Mouse (Mus musculus) CH12.LX (cell line): ENCODE data around the gene Snu13. TPM values are rescaled to one million over a fixed set of nuclear protein-coding genes. Genes with fewer than 3 reads are reported as not detected.

Experiments used
- DNase-seq: peaks from one replicate; pipeline ENCODE4 v3.0.0-alpha.2; 2013; ENCODE audit errors: extremely low read depth
- H3K27ac ChIP-seq: 2 replicates; pipeline ENCODE4 v1.5.1; 2012; ENCODE audit warnings: low read depth, mild to moderate bottlenecking, control low read depth, moderate library complexity; ENCODE audit not compliant: insufficient read depth
- H3K27me3 ChIP-seq: replicated peaks from 2 replicates; pipeline ENCODE3; 2012; ENCODE audit warnings: inconsistent platforms
- H3K36me3 ChIP-seq, 2 experiments: replicated peaks in 1 of 2; 2 replicates each; pipeline versions ENCODE3 to v1.6.1; 2012; ENCODE audit warnings: inconsistent platforms in 1 of 2, low read length in 1 of 2, mild to moderate bottlenecking in 1 of 2, mixed read lengths in 1 of 2, moderate library complexity in 1 of 2; ENCODE audit not compliant: control insufficient read depth in 1 of 2, insufficient read depth in 1 of 2
- H3K4me1 ChIP-seq, 2 experiments: 2 replicates each; pipeline ENCODE4 v1.6.1; 2012; ENCODE audit warnings: inconsistent platforms in 1 of 2, moderate library complexity in 1 of 2; ENCODE audit not compliant: insufficient read depth in 2 of 2, control insufficient read depth in 1 of 2
- H3K4me2 ChIP-seq: 2 replicates; pipeline ENCODE4 v1.6.1; 2012; ENCODE audit warnings: low read depth, mild to moderate bottlenecking, control low read depth; ENCODE audit not compliant: poor library complexity, insufficient read depth, severe bottlenecking
- H3K4me3 ChIP-seq, 3 experiments: fragments of 150-350 bp in 1 of 3; sonication (generic) in 1 of 3; replicated peaks in 1 of 3; 2 replicates each; pipeline versions ENCODE3 to v1.5.1; 2011 to 2012; ENCODE audit warnings: low read depth in 2 of 3, low read length in 2 of 3, mild to moderate bottlenecking in 2 of 3, moderate library complexity in 2 of 3, control low read depth in 1 of 3, improper control_type of control experiment in 1 of 3, inconsistent platforms in 1 of 3, mixed read lengths in 1 of 3; ENCODE audit not compliant: poor library complexity in 1 of 3
- H3K79me2 ChIP-seq: replicated peaks from 2 replicates; pipeline ENCODE4 v1.6.1; 2012; ENCODE audit warnings: mild to moderate bottlenecking, moderate library complexity; ENCODE audit not compliant: control insufficient read depth, poor library complexity, insufficient read depth, severe bottlenecking; ENCODE audit errors: extremely low read depth
- H3K9ac ChIP-seq: 2 replicates; pipeline ENCODE4 v1.6.1; 2012; ENCODE audit warnings: low read depth, mild to moderate bottlenecking, control low read depth, moderate library complexity; ENCODE audit not compliant: insufficient read depth
- H3K9me3 ChIP-seq: replicated peaks from 2 replicates; pipeline ENCODE3; 2012; ENCODE audit warnings: low read length, inconsistent platforms, mixed read lengths
- BHLHE40 ChIP-seq: IDR thresholded peaks from 2 replicates; pipeline ENCODE4 v1.6.1; 2011; ENCODE audit warnings: mild to moderate bottlenecking, low read depth, low read length, improper control_type of control experiment
- CHD1 ChIP-seq: IDR thresholded peaks from 2 replicates; pipeline ENCODE4 v1.6.1; 2012; ENCODE audit warnings: low read depth, low read length, improper control_type of control experiment, inconsistent platforms
- CTCF ChIP-seq, 2 experiments: IDR thresholded peaks in 1 of 2; conservative IDR thresholded peaks in 1 of 2; 2 replicates each; pipeline ENCODE4 v1.5.1; 2011 to 2012; ENCODE audit warnings: low read depth in 2 of 2, low read length in 2 of 2, improper control_type of control experiment in 1 of 2, inconsistent platforms in 1 of 2, mild to moderate bottlenecking in 1 of 2, moderate library complexity in 1 of 2
- ELF1 ChIP-seq: IDR thresholded peaks from 2 replicates; pipeline ENCODE4 v1.6.1; 2014; ENCODE audit warnings: low read depth, mild to moderate bottlenecking, inconsistent platforms, low read length, improper control_type of control experiment
- EP300 ChIP-seq: IDR thresholded peaks from 2 replicates; pipeline ENCODE4 v1.6.1; 2011; ENCODE audit warnings: low read length, improper control_type of control experiment
- GABPA ChIP-seq: IDR thresholded peaks from 2 replicates; pipeline ENCODE4 v1.6.1; 2012; ENCODE audit warnings: low read depth, low read length, improper control_type of control experiment, inconsistent platforms; ENCODE audit not compliant: insufficient replicate concordance
- HCFC1 ChIP-seq: IDR thresholded peaks from 2 replicates; pipeline ENCODE4 v1.6.1; 2012; ENCODE audit warnings: low read depth, mild to moderate bottlenecking, inconsistent platforms, low read length, improper control_type of control experiment
- IRF4 ChIP-seq: IDR thresholded peaks from 2 replicates; pipeline ENCODE4 v1.6.1; 2014; ENCODE audit warnings: low read depth, mild to moderate bottlenecking, inconsistent platforms, low read length, improper control_type of control experiment
- JUND ChIP-seq: conservative IDR thresholded peaks from 2 replicates; pipeline ENCODE4 v1.6.1; 2011; ENCODE audit warnings: low read depth, low read length, improper control_type of control experiment
- KAT2A ChIP-seq: IDR thresholded peaks from 2 replicates; pipeline ENCODE4 v1.6.1; 2012; ENCODE audit warnings: low read length, improper control_type of control experiment, inconsistent platforms; ENCODE audit not compliant: insufficient replicate concordance
- MAFK ChIP-seq: IDR thresholded peaks from 2 replicates; pipeline ENCODE4 v1.6.1; 2011; ENCODE audit warnings: low read length, improper control_type of control experiment; ENCODE audit not compliant: insufficient replicate concordance
- MAZ ChIP-seq: IDR thresholded peaks from 2 replicates; pipeline ENCODE4 v1.6.1; 2012; ENCODE audit warnings: low read depth, mild to moderate bottlenecking, inconsistent platforms, low read length, improper control_type of control experiment, moderate library complexity
- MEF2A ChIP-seq: IDR thresholded peaks from 2 replicates; pipeline ENCODE4 v1.6.1; 2014; ENCODE audit warnings: low read depth, mild to moderate bottlenecking, inconsistent platforms, low read length, improper control_type of control experiment, borderline replicate concordance
- MXI1 ChIP-seq: IDR thresholded peaks from 2 replicates; pipeline ENCODE4 v1.6.1; 2011; ENCODE audit warnings: mild to moderate bottlenecking, low read depth, low read length, improper control_type of control experiment
- MYC ChIP-seq: IDR thresholded peaks from 2 replicates; pipeline ENCODE4 v1.6.1; 2011; ENCODE audit warnings: low read depth, mild to moderate bottlenecking, improper control_type of control experiment, low read length
- NELFE ChIP-seq: IDR thresholded peaks from 2 replicates; pipeline ENCODE4 v1.6.1; 2011; ENCODE audit warnings: low read depth, low read length, improper control_type of control experiment
- PAX5 ChIP-seq: IDR thresholded peaks from 2 replicates; pipeline ENCODE4 v1.6.1; 2012; ENCODE audit warnings: low read length, inconsistent platforms, mixed read lengths
- POLR2A ChIP-seq: IDR thresholded peaks from 2 replicates; pipeline ENCODE4 v1.6.1; 2011; ENCODE audit warnings: low read depth, mild to moderate bottlenecking, improper control_type of control experiment, low read length
- POLR2AphosphoS2 ChIP-seq: IDR thresholded peaks from 2 replicates; pipeline ENCODE4 v1.6.1; 2011; ENCODE audit warnings: low read depth, low read length, improper control_type of control experiment
- RAD21 ChIP-seq: IDR thresholded peaks from 2 replicates; pipeline ENCODE4 v1.6.1; 2011; ENCODE audit warnings: low read depth, mild to moderate bottlenecking, low read length, improper control_type of control experiment, moderate library complexity
- RCOR1 ChIP-seq: conservative IDR thresholded peaks from 2 replicates; pipeline ENCODE4 v1.6.1; 2012; ENCODE audit warnings: low read depth, mild to moderate bottlenecking, inconsistent platforms, low read length, improper control_type of control experiment
- SMC3 ChIP-seq: IDR thresholded peaks from 2 replicates; pipeline ENCODE4 v1.6.1; 2011; ENCODE audit warnings: low read depth, low read length, improper control_type of control experiment
- TCF12 ChIP-seq: IDR thresholded peaks from 2 replicates; pipeline ENCODE4 v1.6.1; 2014; ENCODE audit warnings: low read depth, mild to moderate bottlenecking, inconsistent platforms, low read length, improper control_type of control experiment
- UBTF ChIP-seq: IDR thresholded peaks from 2 replicates; pipeline ENCODE4 v1.6.1; 2012; ENCODE audit warnings: low read depth, mild to moderate bottlenecking, inconsistent platforms, low read length, improper control_type of control experiment, moderate library complexity
- ZC3H11A ChIP-seq: IDR thresholded peaks from 2 replicates; pipeline ENCODE4 v1.6.1; 2012; ENCODE audit warnings: low read depth, mild to moderate bottlenecking, inconsistent platforms, low read length, improper control_type of control experiment
- ZMIZ1 ChIP-seq: IDR thresholded peaks from 2 replicates; pipeline ENCODE4 v1.6.1; 2012; ENCODE audit warnings: low read depth, mild to moderate bottlenecking, inconsistent platforms, low read length, improper control_type of control experiment
- ZNF384 ChIP-seq: IDR thresholded peaks from 2 replicates; pipeline ENCODE4 v1.6.1; 2012; ENCODE audit warnings: low read depth, low read length, improper control_type of control experiment, inconsistent platforms
- dilution Hi-C: fragments of 300-500 bp; cut with MboI; formaldehyde crosslinking; loops from 2 replicates; pipeline ENCODE4 v1.14.3; 2020; ENCODE audit warnings: low sequenced_read_pairs; ENCODE audit not compliant: extremely low pct_unique_long_range_greater_than_20kb, extremely low pct_ligation_motif_present
- in situ Hi-C: fragments of 300-500 bp; cut with MboI; formaldehyde crosslinking; loops from 3 replicates; pipeline ENCODE4 v1.14.3; 2019; ENCODE audit warnings: low sequenced_read_pairs, low pct_ligation_motif_present, low pct_unique_long_range_greater_than_20kb, mixed read lengths
- polyA plus RNA-seq: library from polyadenylated mRNA; unstranded; fragments of >175 nt; gene quantifications from 2 replicates; pipeline ENCODE4 v1.2.1, GENCODE M21; 2012; ENCODE audit warnings: low read depth; ENCODE audit not compliant: insufficient read length
- total RNA-seq, 2 experiments: library from RNA; depleted of rRNA; stranded (reverse); fragments of 300-350 nt in 1 of 2; fragments of >200 nt in 1 of 2; gene quantifications; 2 replicates each; pipeline ENCODE4 v1.2.3; 2012 to 2014

Gene Snu13
- total and polyA plus RNA-seq, 3 experiments, result 167 to 558 (median 433) TPM

GRCm38 (mm10) chr15:82040650-82041049 lies 6.7 kb downstream of the Snu13 start:
- H3K36me3 ChIP-seq, result peaks cover 60 to 76% of the 10 kb centered on the region in 2 experiments
- H3K4me3 ChIP-seq, result no peak overlapping the region
- no peak overlapping the region for H3K4me2 ChIP-seq
- H3K79me2 ChIP-seq, result peaks cover 37% of the 10 kb centered on the region
- H3K4me1 ChIP-seq, result peaks cover 2 to 17% of the 10 kb centered on the region in 2 experiments; a peak in 3 of 4 replicates
- no peaks in the 10 kb centered on the region for H3K27me3 ChIP-seq
- TF ChIP-seq MAZ (no peak), BHLHE40 (no peak), POLR2AphosphoS2 (peak; percentile 81; the same call in 1 of the 2 replicates), UBTF (no peak), EP300 (no peak), MXI1 (no peak), ELF1 (no peak), POLR2A (no peak; the same call in 1 of the 2 replicates), GABPA (no peak), RAD21 (peak; percentile 58), PAX5 (no peak), KAT2A (no peak), TCF12 (no peak), HCFC1 (no peak), MEF2A (no peak), IRF4 (no peak), RCOR1 (no peak), MAFK (no peak), SMC3 (peak; percentile 51), JUND (no peak), CTCF (conservative IDR thresholded peaks at IDR 0.05 in 1 of 2, IDR thresholded peaks at IDR 0.05 in 1 of 2; ENCODE audit: low read depth in 2 of 2, low read length in 2 of 2) (peak; percentile 77 to 84), NELFE (0 out of 2 replicates have a peak, but pooled peaks have one; percentile 17), ZC3H11A (no peak), CHD1 (no peak), ZMIZ1 (peak; percentile 75; the same call in 1 of the 2 replicates), MYC (peak; percentile 49; the same call in 1 of the 2 replicates), ZNF384 (no peak)
- no peak overlapping the region for H3K27ac ChIP-seq
- in situ Hi-C loops, result no loop called here
- no peaks in the 10 kb centered on the region for H3K9me3 ChIP-seq
- peak; percentile 59 for DNase-seq
- dilution Hi-C loops, result no loop called here
- no peak overlapping the region for H3K9ac ChIP-seq
